Mouse (Mus musculus): ENCODE results near the gene Mrps36. TPM values are rescaled to one million over a fixed set of nuclear protein-coding genes. Genes with fewer than 3 reads are reported as not detected.
"Not testable (repeated sequence)": the region's sequence is repeated elsewhere in the genome, so short reads cannot be mapped to it uniquely, and the experiment has no call there.

Mrps36 gene
- polyA plus RNA-seq (2015; fragmentation: Nextera tagmentation; extraction: Ambion mirVana), result 147 and 162 TPM in 2 replicates

- peak within 1 kb of the TSS; percentile 61 for H3K4me2 ChIP-seq (replicated peaks; ENCODE audit: low read depth)
- H3K9ac ChIP-seq (ENCODE audit: low read length), result peak within 1 kb of the TSS; percentile 77
- peak within 1 kb of the TSS; percentile 94 for H3K27ac ChIP-seq (replicated peaks)
- no peak for TF ChIP-seq EP300 (optimal IDR thresholded peaks at IDR 0.05)
- TF ChIP-seq CTCF (IDR thresholded peaks at IDR 0.05; ENCODE audit: low read depth), result no peak; the same call in 1 of the 2 replicates
- no peaks in the 10 kb centered on the region for H3K36me3 ChIP-seq (ENCODE audit: control insufficient read depth, insufficient read depth, low read length)
- ATAC-seq (ENCODE audit: low FRiP score, low TSS enrichment), result peak; percentile 94
- H3K4me3 ChIP-seq (ENCODE audit: low read depth, low read length), result peak within 1 kb of the TSS; percentile 61
- H3K27me3 ChIP-seq (ENCODE audit: control insufficient read depth, insufficient read depth, low read length), result no peaks in the 10 kb centered on the region
- H3K9me3 ChIP-seq (ENCODE audit: control insufficient read depth, low read length), result no peaks in the 10 kb centered on the region
- peak; percentile 96 for DNase-seq (ENCODE audit: low spot score)
- no peaks in the 10 kb centered on the region for H3K4me1 ChIP-seq (replicated peaks; ENCODE audit: control insufficient read depth, insufficient read depth)
- WGBS, result under 1% methylated on average over 51 of the region's 52 CpGs
These were observed at the start of gene Mrps36 for GRCm38 (mm10) chr13:100744036-100744744. Mrps36 (minus strand) TSS chr13:100744659.

- no peak overlapping the region for H3K27ac ChIP-seq (replicated peaks)
- DNase-seq (ENCODE audit: low spot score) (no peak), ATAC-seq (ENCODE audit: low FRiP score, low TSS enrichment) (no peak)
- H3K4me1 ChIP-seq (replicated peaks; ENCODE audit: control insufficient read depth, insufficient read depth), result no peaks in the 10 kb centered on the region
- TF ChIP-seq CTCF (IDR thresholded peaks at IDR 0.05; ENCODE audit: low read depth), result no peak
- TF ChIP-seq EP300 (optimal IDR thresholded peaks at IDR 0.05), result no peak
- H3K9ac ChIP-seq (ENCODE audit: low read length), result no peak overlapping the region
- 67% methylated on average over 3 of the region's 3 CpGs for WGBS
- H3K36me3 ChIP-seq (ENCODE audit: control insufficient read depth, insufficient read depth, low read length), result no peaks in the 10 kb centered on the region
- H3K9me3 ChIP-seq (ENCODE audit: control insufficient read depth, low read length), result no peaks in the 10 kb centered on the region
- H3K4me3 ChIP-seq (ENCODE audit: low read depth, low read length), result no peak overlapping the region
- H3K4me2 ChIP-seq (replicated peaks; ENCODE audit: low read depth), result no peak overlapping the region
- H3K27me3 ChIP-seq (ENCODE audit: control insufficient read depth, insufficient read depth, low read length), result no peaks in the 10 kb centered on the region
These were observed 44.6 kb upstream of the Mrps36 start for GRCm38 (mm10) chr13:100789083-100789482.

GRCm38 (mm10) chr13:100788057-100788456 lies 43.6 kb upstream of the Mrps36 start:
- DNase-seq (ENCODE audit: low spot score); H3K27me3 ChIP-seq (ENCODE audit: control insufficient read depth, insufficient read depth, low read length); H3K9me3 ChIP-seq (ENCODE audit: control insufficient read depth, low read length); H3K9ac ChIP-seq (ENCODE audit: low read length); H3K4me2 ChIP-seq (replicated peaks; ENCODE audit: low read depth); H3K36me3 ChIP-seq (ENCODE audit: control insufficient read depth, insufficient read depth, low read length); H3K4me1 ChIP-seq (replicated peaks; ENCODE audit: control insufficient read depth, insufficient read depth); H3K4me3 ChIP-seq (ENCODE audit: low read depth, low read length); H3K27ac ChIP-seq (replicated peaks); ATAC-seq (ENCODE audit: low FRiP score, low TSS enrichment): not testable (repeated sequence)
- 94% methylated on average over 9 of the region's 14 CpGs for WGBS

GRCm38 (mm10) chr13:100787316-100788010 lies 43.0 kb upstream of the Mrps36 start:
- Histone ChIP-seq H3K9ac (ENCODE audit: low read length) (no peak overlapping the region), H3K36me3 (ENCODE audit: control insufficient read depth, insufficient read depth, low read length) (no peaks in the 10 kb centered on the region), H3K27ac (replicated peaks) (no peak overlapping the region), H3K9me3 (ENCODE audit: control insufficient read depth, low read length) (no peaks in the 10 kb centered on the region), H3K27me3 (ENCODE audit: control insufficient read depth, insufficient read depth, low read length) (no peaks in the 10 kb centered on the region), H3K4me1 (replicated peaks; ENCODE audit: control insufficient read depth, insufficient read depth) (no peaks in the 10 kb centered on the region), H3K4me3 (ENCODE audit: low read depth, low read length) (no peak overlapping the region), H3K4me2 (replicated peaks; ENCODE audit: low read depth) (no peak overlapping the region)
- 65% methylated on average over 6 of the region's 6 CpGs for WGBS
- TF ChIP-seq CTCF (IDR thresholded peaks at IDR 0.05; ENCODE audit: low read depth) (no peak), EP300 (optimal IDR thresholded peaks at IDR 0.05) (no peak)
- ATAC-seq (ENCODE audit: low FRiP score, low TSS enrichment) (no peak), DNase-seq (ENCODE audit: low spot score) (peak; percentile 69)

GRCm38 (mm10) chr13:100786414-100786867 lies 42.0 kb upstream of the Mrps36 start, which contains the start of gene Ccnb1:
Ccnb1 (minus strand) TSS chr13:100786570.
- H3K9ac ChIP-seq (ENCODE audit: low read length), result peak within 1 kb of the TSS; percentile 59
- no peaks in the 10 kb centered on the region for H3K9me3 ChIP-seq (ENCODE audit: control insufficient read depth, low read length)
- no peaks in the 10 kb centered on the region for H3K27me3 ChIP-seq (ENCODE audit: control insufficient read depth, insufficient read depth, low read length)
- TF ChIP-seq CTCF (IDR thresholded peaks at IDR 0.05; ENCODE audit: low read depth), result peak; percentile 67
- TF ChIP-seq EP300 (optimal IDR thresholded peaks at IDR 0.05), result no peak
- peak within 1 kb of the TSS; percentile 71 for H3K4me3 ChIP-seq (ENCODE audit: low read depth, low read length)
- H3K36me3 ChIP-seq (ENCODE audit: control insufficient read depth, insufficient read depth, low read length), result no peaks in the 10 kb centered on the region
- ATAC-seq (ENCODE audit: low FRiP score, low TSS enrichment) (peak; percentile 99), DNase-seq (ENCODE audit: low spot score) (peak; percentile 99)
- H3K4me2 ChIP-seq (replicated peaks; ENCODE audit: low read depth), result peak within 1 kb of the TSS; percentile 98
- under 1% methylated on average over 35 of the region's 35 CpGs for WGBS
- H3K4me1 ChIP-seq (replicated peaks; ENCODE audit: control insufficient read depth, insufficient read depth), result no peaks in the 10 kb centered on the region
- H3K27ac ChIP-seq (replicated peaks), result no peak within 1 kb of the TSS
